Mouse (Mus musculus): ENCODE data around the gene Lhx4. TPM values are rescaled to one million over a fixed set of nuclear protein-coding genes. Genes with fewer than 3 reads are reported as not detected.
A peak's percentile ranks its signal among the peaks of the same experiment; 100 is the strongest.

Lhx4 gene
- polyA plus RNA-seq, 1 experiment = not detected

DNA sequence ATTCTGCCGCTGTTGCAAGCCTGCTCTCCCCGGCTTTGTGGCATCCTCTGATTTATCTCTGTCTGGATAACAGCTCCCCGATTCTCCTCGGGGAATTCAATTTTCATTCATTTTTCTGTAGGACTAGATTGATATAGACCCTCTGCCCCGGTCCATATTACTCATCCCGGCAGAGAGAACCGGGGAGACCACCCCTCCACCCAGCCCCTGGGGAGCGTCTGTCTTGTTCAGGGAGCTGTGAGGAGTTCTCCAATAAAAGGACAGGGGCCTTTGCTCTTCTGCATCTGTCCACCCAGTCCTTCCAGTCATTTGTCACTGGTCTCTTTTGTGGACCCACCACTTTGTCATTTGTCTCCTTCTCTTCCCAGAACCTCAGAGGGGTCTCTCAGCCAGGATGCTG is 4.5 kb downstream of the Lhx4 start:
- no peak overlapping the region for H3K4me3 ChIP-seq (ENCODE audit: insufficient read depth, low read length)
- no peak for TF ChIP-seq CTCF (IDR thresholded peaks at IDR 0.05; ENCODE audit: low read depth, low read length)
- no peak for TF ChIP-seq POLR2A (IDR thresholded peaks at IDR 0.05; ENCODE audit: borderline replicate concordance, low read depth, low read length)
- H3K4me1 ChIP-seq (ENCODE audit: control insufficient read depth, insufficient read depth, low read length) = peaks cover 2% of the 10 kb centered on the region; the same call in 1 of the 2 replicates
- H3K27ac ChIP-seq (ENCODE audit: insufficient read depth, low read depth, low read length) = no peak overlapping the region

DNA sequence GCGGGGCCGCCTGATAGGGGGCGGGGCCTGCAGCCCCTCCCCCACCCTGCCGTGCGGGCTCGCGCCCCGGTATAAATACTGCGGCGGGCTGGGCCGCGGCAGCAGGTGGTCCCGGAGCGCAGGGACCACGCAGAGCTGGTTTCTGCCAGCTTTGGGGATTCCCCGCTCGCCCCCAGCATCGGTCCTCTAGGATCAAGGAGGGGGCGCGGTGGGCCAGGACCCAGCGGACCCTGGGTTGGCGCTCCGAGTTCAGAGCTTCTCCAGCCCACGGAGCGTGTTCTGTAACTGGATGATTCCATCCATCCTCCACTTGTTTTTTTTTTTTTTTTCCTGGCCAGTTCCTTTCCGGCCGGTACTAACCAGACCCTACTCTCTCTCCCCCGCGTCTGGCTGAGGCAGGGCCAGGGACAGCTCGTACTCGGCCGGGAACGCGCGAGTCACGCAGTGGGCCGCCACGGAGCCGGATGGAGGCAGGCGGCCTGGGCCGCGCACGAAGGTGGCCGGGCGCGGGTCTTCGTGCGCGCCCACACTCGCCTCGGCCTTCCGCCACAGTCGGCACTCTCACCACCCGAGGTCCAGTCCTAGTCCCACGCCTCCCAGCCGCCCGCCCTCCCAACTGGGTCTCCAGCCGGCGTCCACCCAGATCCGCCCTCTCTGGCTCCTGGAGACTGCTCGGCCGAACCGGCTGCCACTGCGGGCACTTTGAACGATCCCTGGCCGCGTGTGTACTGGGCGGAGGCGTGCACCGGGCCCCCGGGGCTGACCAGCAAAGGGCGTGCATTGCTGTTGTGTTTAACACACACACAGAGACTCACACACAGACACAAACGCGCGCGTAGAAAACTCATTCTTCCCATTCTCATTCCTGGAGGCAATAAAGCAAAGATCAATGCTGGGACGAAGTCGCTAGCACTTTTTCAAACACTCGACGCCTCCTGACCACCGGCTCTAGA is 8.8 kb downstream of the Lhx4 start:
- no peak for TF ChIP-seq CTCF (IDR thresholded peaks at IDR 0.05; ENCODE audit: low read depth, low read length)
- TF ChIP-seq POLR2A (IDR thresholded peaks at IDR 0.05; ENCODE audit: borderline replicate concordance, low read depth, low read length) = no peak
- Histone ChIP-seq H3K4me3 (ENCODE audit: insufficient read depth, low read length) (peak overlapping the region; percentile 48), H3K4me1 (ENCODE audit: control insufficient read depth, insufficient read depth, low read length) (peaks cover 2% of the 10 kb centered on the region; the same call in 1 of the 2 replicates), H3K27ac (ENCODE audit: insufficient read depth, low read depth, low read length) (no peak overlapping the region)

DNA sequence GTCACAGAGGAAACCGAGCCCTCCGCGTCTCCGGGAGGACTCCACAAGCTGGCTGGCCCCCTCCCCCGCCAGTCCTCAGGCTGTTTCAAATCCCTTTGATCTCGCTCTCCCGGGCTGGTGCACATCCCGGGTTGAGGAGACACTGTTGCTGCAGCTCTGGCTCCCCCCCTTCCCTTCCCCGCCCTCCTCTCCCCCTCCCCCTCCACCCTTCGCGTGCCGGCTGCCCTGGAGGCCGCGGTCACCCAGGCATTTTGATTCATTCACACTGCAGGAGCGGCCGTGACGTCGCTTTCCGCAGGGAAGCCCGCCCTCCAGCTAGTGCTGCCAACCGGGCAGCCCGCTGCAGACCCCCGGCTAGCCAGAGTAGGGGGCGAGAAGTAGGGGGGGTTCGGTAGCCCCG is 9.5 kb downstream of the Lhx4 start:
- H3K4me3 ChIP-seq (ENCODE audit: insufficient read depth, low read length) = peak overlapping the region; percentile 48
- peaks cover 6% of the 10 kb centered on the region; the same call in 1 of the 2 replicates for H3K4me1 ChIP-seq (ENCODE audit: control insufficient read depth, insufficient read depth, low read length)
- no peak for TF ChIP-seq CTCF (IDR thresholded peaks at IDR 0.05; ENCODE audit: low read depth, low read length)
- no peak for TF ChIP-seq POLR2A (IDR thresholded peaks at IDR 0.05; ENCODE audit: borderline replicate concordance, low read depth, low read length)
- H3K27ac ChIP-seq (ENCODE audit: insufficient read depth, low read depth, low read length) = no peak overlapping the region

DNA sequence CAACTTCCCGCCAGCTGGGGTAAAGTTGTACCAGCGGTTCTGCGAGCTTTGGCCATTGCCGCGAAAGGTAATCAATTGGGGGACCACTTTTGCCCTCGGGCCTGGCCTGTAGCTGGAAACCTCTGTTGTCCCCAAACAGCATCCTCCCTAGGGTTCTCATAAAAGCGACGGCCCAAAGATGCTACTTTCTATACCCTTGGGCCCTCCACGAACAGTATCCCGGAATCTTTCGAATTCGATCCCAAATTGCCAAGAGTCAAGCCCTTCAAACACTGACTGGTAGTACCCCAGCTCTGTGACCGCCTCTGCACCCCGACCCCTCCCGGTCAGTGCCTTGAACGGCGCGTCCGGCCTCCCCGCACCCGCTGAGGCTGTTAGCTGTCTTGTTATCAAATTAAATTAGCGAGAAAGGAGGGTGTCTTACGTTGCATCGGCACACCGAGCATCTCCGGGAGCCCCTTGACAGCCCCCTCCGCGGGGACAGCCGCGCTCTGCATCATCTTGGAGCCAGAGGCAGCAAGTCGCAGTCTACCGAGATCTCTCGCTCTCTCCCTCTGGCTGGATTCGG is 10.0 kb downstream of the Lhx4 start:
- H3K4me1 ChIP-seq (ENCODE audit: control insufficient read depth, insufficient read depth, low read length) = peaks cover 7% of the 10 kb centered on the region; the same call in 1 of the 2 replicates
- TF ChIP-seq POLR2A (IDR thresholded peaks at IDR 0.05; ENCODE audit: borderline replicate concordance, low read depth, low read length) (no peak), CTCF (IDR thresholded peaks at IDR 0.05; ENCODE audit: low read depth, low read length) (no peak)
- no peak overlapping the region for H3K27ac ChIP-seq (ENCODE audit: insufficient read depth, low read depth, low read length)
- H3K4me3 ChIP-seq (ENCODE audit: insufficient read depth, low read length) = peak overlapping the region; percentile 48

DNA sequence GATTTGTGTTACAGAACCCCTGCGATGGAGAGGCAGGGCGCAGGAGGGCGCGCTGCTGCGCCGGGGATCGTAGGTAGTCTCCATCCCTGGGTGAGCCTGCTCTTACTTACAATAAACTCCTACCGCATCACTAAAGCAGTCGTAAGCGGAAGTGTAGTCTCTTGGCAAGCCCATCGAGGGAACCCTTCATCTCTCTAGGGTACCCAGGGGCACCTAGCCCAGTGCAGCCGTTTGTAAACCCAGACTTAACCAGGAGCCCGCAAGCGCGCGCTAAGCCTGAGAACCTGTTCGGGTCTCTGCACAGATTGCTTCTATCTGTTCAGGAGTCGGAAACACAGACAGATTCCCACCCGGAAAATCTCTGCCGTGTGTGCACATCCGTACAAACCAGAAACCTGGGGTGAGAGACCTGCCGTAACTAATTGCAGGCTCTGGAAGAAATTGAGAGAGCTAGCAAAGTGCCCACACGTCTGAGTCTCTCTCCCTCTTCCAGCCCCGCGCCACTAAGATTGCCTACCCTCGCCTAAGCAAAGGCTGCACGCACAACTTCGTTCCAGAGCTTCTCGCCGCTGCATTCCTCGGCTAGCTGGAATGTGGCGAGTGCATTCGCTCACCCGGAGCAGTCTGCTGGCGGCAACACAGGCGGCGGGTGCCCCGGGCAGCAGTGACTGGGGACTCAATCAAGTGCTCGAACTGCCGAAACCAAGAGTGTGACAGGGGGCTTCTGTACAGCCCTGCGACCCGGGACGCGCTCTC is 10.7 kb downstream of the Lhx4 start:
- peaks cover 7% of the 10 kb centered on the region; the same call in 1 of the 2 replicates for H3K4me1 ChIP-seq (ENCODE audit: control insufficient read depth, insufficient read depth, low read length)
- TF ChIP-seq POLR2A (IDR thresholded peaks at IDR 0.05; ENCODE audit: borderline replicate concordance, low read depth, low read length) = no peak
- no peak for TF ChIP-seq CTCF (IDR thresholded peaks at IDR 0.05; ENCODE audit: low read depth, low read length)
- H3K27ac ChIP-seq (ENCODE audit: insufficient read depth, low read depth, low read length) = no peak overlapping the region
- peak overlapping the region; percentile 48; the same call in 1 of the 2 replicates for H3K4me3 ChIP-seq (ENCODE audit: insufficient read depth, low read length)

DNA sequence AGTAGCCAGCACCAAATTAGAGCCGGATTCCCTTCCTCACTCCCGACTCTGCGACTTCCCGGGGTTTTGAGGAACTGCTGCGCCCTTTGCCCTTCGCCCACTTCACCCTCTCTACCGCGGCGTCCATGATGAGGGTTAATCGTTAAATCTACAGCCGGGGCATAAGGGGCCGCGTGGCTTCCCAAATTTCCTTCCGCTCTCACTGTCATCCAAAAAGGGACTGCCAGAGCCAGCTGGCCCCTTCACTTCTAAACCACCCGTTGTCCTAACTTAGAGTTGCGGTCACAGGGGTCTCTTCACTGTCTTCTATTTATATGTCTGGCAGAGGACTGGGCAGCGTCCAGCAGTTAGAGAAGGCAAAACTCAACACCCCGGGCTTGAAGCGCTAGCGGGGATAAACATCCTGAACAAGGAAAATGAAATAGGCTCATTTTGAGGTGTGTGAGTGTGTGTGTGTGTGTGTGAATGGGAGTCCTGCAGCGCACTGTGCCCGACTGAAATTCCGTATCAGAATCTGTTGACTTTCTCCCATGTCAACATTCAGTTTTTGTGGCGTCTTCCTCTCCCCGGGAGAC is 13.6 kb downstream of the Lhx4 start:
- TF ChIP-seq POLR2A (IDR thresholded peaks at IDR 0.05; ENCODE audit: borderline replicate concordance, low read depth, low read length) (no peak), CTCF (IDR thresholded peaks at IDR 0.05; ENCODE audit: low read depth, low read length) (no peak)
- peak overlapping the region; percentile 30 for H3K4me3 ChIP-seq (ENCODE audit: insufficient read depth, low read length)
- no peak overlapping the region for H3K27ac ChIP-seq (ENCODE audit: insufficient read depth, low read depth, low read length)
- peaks cover 7% of the 10 kb centered on the region; the same call in 1 of the 2 replicates for H3K4me1 ChIP-seq (ENCODE audit: control insufficient read depth, insufficient read depth, low read length)

DNA sequence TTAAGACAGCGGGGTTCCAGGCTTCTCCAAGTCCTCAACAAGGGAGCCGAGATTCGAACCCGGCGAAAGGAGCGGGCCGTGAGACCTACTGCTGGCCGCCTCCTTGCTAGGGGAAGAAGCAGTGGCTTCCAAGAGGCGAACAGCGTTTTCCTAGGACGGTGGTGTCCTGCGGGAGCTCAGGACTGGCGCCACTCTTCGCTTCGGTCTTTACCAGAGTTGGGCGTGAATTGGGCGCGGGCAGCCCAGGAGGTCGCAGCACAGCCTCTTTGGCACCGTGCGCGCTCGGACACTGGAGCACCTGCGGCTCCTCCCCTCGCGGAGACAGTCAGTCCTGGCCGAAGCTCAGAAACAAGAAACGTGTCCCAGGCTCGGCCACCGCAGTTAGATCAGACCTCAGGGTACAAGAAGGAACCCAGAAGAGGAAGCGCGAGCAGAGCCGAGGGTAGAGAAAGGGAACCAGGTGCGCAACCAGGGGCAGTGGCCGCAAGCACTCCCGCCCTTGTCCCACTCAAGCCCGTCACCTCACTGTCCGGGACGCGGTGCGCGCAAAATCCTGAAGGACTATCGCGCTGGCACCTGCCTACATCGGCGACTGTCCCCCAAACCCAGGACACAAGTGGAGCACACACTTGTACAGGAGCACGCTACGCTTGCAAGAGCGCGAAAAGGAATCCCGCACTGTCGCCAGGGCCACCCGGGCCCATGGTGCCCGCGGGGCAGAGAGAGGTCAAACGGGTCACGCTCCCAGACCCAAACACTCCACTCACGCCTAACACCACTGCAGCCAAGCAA is 14.3 kb downstream of the Lhx4 start:
- peak overlapping the region; percentile 30 for H3K4me3 ChIP-seq (ENCODE audit: insufficient read depth, low read length)
- TF ChIP-seq CTCF (IDR thresholded peaks at IDR 0.05; ENCODE audit: low read depth, low read length) (no peak), POLR2A (IDR thresholded peaks at IDR 0.05; ENCODE audit: borderline replicate concordance, low read depth, low read length) (no peak)
- H3K4me1 ChIP-seq (ENCODE audit: control insufficient read depth, insufficient read depth, low read length) = 0 out of 2 replicates have a peak, but pooled peaks cover 5% of the 10 kb centered on the region
- no peak overlapping the region for H3K27ac ChIP-seq (ENCODE audit: insufficient read depth, low read depth, low read length)

DNA sequence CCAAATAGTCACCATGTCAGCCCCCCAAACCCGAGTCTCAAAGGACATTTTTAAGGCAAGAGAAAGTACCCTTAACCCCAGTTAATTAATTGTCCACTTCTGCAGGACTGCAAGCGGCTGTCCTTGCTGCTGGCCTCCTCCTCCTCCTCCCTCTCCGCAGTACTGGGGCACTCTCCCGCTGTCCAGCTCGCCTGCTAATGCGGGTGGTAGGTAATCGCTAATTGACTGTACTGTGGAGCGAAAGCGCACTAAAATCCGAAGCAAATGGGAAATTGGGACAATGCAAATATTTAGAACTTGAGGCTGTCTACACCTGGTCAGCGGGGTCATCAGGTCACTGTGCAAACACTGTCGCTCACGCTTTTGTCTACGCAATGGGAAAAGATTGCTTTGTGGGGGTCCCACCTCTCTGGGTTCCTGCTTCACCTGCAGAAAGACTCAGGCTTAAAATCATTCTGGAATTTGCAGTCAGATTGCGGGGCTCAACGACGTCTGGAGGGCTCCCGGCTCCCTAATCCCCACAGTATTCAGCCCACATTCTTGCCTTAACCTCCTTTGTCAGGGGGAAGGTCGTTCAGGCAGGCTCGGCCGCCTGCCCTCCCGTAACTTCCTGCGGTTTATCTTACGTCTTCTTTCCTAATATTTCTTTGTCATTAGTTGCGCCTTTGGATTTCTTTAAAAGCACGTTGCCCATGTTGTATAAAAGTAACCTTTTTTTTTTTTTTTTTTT is 15.2 kb downstream of the Lhx4 start:
- 0 out of 2 replicates have a peak, but pooled peaks cover 5% of the 10 kb centered on the region for H3K4me1 ChIP-seq (ENCODE audit: control insufficient read depth, insufficient read depth, low read length)
- no peak for TF ChIP-seq POLR2A (IDR thresholded peaks at IDR 0.05; ENCODE audit: borderline replicate concordance, low read depth, low read length)
- no peak for TF ChIP-seq CTCF (IDR thresholded peaks at IDR 0.05; ENCODE audit: low read depth, low read length)
- no peak overlapping the region for H3K27ac ChIP-seq (ENCODE audit: insufficient read depth, low read depth, low read length)
- H3K4me3 ChIP-seq (ENCODE audit: insufficient read depth, low read length) = no peak overlapping the region

Measured in bone marrow macrophage, adult 2 months (primary cell).